Mouse (Mus musculus) kidney, adult 18-20 months (tissue): ENCODE data around the gene Ermap.

ENCODE experiments used
- DNase-seq: peaks from one replicate; pipeline ENCODE4 v3.0.0; 2021

Gene Ermap

GRCm38 (mm10) chr4:119189864-119190263, at the start of gene Ermap:
TSS of gene Ermap (minus strand) at chr4:119190011.
- no peak for DNase-seq

- DNase-seq, result no peak
Measured at GRCm38 (mm10) chr4:119239181-119239682, 49.4 kb upstream of the Ermap start.

GRCm38 (mm10) chr4:119238661-119239060, 48.9 kb upstream of the Ermap start:
- no peak for DNase-seq

- no peak for DNase-seq
Measured at GRCm38 (mm10) chr4:119234348-119234747, 44.5 kb upstream of the Ermap start.

- peak; percentile 55 for DNase-seq
Measured at GRCm38 (mm10) chr4:119233256-119233901, 43.6 kb upstream of the Ermap start.

- peak; percentile 99 for DNase-seq
Measured at GRCm38 (mm10) chr4:119232410-119233255, 42.8 kb upstream of the Ermap start, which contains the start of the genes AU022252 and P3h1. TSS of gene AU022252 (minus strand) at chr4:119232712. TSS of gene P3h1 (plus strand) at chr4:119232915.

- DNase-seq, result no peak
Measured at GRCm38 (mm10) chr4:119226751-119227150, 36.9 kb upstream of the Ermap start.

GRCm38 (mm10) chr4:119225719-119226118, 35.9 kb upstream of the Ermap start:
- no peak for DNase-seq

- DNase-seq, result no peak
Measured at GRCm38 (mm10) chr4:119224534-119224933, 34.7 kb upstream of the Ermap start.

GRCm38 (mm10) chr4:119223696-119224095, 33.9 kb upstream of the Ermap start:
- DNase-seq, result peak; percentile 48

- DNase-seq, result no peak
Measured at GRCm38 (mm10) chr4:119218169-119218568, 28.4 kb upstream of the Ermap start, which contains the start of gene Tmem269. TSS of gene Tmem269 (minus strand) at chr4:119218217.

- DNase-seq, result no peak
Measured at GRCm38 (mm10) chr4:119216667-119217066, 26.9 kb upstream of the Ermap start.

- DNase-seq, result peak; percentile 70
Measured at GRCm38 (mm10) chr4:119204672-119205071, 14.9 kb upstream of the Ermap start.

GRCm38 (mm10) chr4:119198105-119198504, 8.3 kb upstream of the Ermap start:
- DNase-seq, result no peak

GRCm38 (mm10) chr4:119195582-119196320, 5.9 kb upstream of the Ermap start:
- DNase-seq, result peak; percentile 19

GRCm38 (mm10) chr4:119194909-119195581, 5.2 kb upstream of the Ermap start, which contains the start of gene Svbp:
TSS of gene Svbp (plus strand) at chr4:119195306.
- peak; percentile 88 for DNase-seq

GRCm38 (mm10) chr4:119192757-119193156, 2.9 kb upstream of the Ermap start:
- no peak for DNase-seq

- no peak for DNase-seq
Measured at GRCm38 (mm10) chr4:119191273-119191672, 1.5 kb upstream of the Ermap start.

- no peak for DNase-seq
Measured at GRCm38 (mm10) chr4:119190618-119191017, 807 bp upstream of the Ermap start.

- no peak for DNase-seq
Measured at GRCm38 (mm10) chr4:119189392-119189791, 419 bp downstream of the Ermap start.

- no peak for DNase-seq
Measured at GRCm38 (mm10) chr4:119188060-119188785, 1.6 kb downstream of the Ermap start.

GRCm38 (mm10) chr4:119185771-119186170, 4.0 kb downstream of the Ermap start:
- no peak for DNase-seq
